Mouse (Mus musculus) left cerebral cortex, postnatal 4 days (tissue): Measurements from ENCODE around the gene Olfr318. TPM values are rescaled to one million over a fixed set of nuclear protein-coding genes. Genes with fewer than 3 reads are reported as not detected.
"Not testable (repeated sequence)": the region's sequence is repeated elsewhere in the genome, so short reads cannot be mapped to it uniquely, and the experiment has no call there.

Source experiments
- DNase-seq: peaks from one replicate; pipeline ENCODE4 v3.0.0-alpha.2; 2022
- intact Hi-C: fragments of 180-260 bp; cut with DNase I; formaldehyde crosslinking; loops from one replicate; pipeline ENCODE4 v1.15.1; 2025
- total RNA-seq, 2 experiments: library from RNA; stranded (reverse); gene quantifications; 2 replicates each; pipeline ENCODE4 v1.2.3; 2021

The Olfr318 gene
- not detected for total RNA-seq

GRCm38 (mm10) chr11:58723914-58724313 lies at the start of gene Olfr318:
TSS of gene Olfr318 (minus strand) at chr11:58724014.
- intact Hi-C loops, result no loop called here
- no peak for DNase-seq

- intact Hi-C loops, result no loop called here
- DNase-seq, result no peak
These were observed 49.1 kb upstream of the Olfr318 start, which contains the start of gene Olfr315 for GRCm38 (mm10) chr11:58772888-58773287. TSS of gene Olfr315 (plus strand) at chr11:58773188.

- intact Hi-C loops, result no loop called here
- DNase-seq, result no peak
These were observed 28.6 kb upstream of the Olfr318 start, which contains the start of gene Olfr316 for GRCm38 (mm10) chr11:58752434-58752833. TSS of gene Olfr316 (plus strand) at chr11:58752734.

- intact Hi-C loops, DNase-seq: not testable (repeated sequence)
These were observed 27.3 kb upstream of the Olfr318 start for GRCm38 (mm10) chr11:58751096-58751495.

GRCm38 (mm10) chr11:58738792-58739262 lies 15.0 kb upstream of the Olfr318 start, which contains the start of gene Olfr317:
TSS of gene Olfr317 (minus strand) at chr11:58739212.
- intact Hi-C loops, result no loop called here
- DNase-seq, result no peak

- DNase-seq, result peak; percentile 24
- intact Hi-C loops, result no loop called here
These were observed 9.6 kb upstream of the Olfr318 start for GRCm38 (mm10) chr11:58733372-58733771.

GRCm38 (mm10) chr11:58727896-58728650 lies 4.3 kb upstream of the Olfr318 start:
- DNase-seq, intact Hi-C loops: not testable (repeated sequence)

GRCm38 (mm10) chr11:58719701-58720100 lies 4.1 kb downstream of the Olfr318 start:
- no peak for DNase-seq
- intact Hi-C loops, result no loop called here

- DNase-seq, intact Hi-C loops: not testable (repeated sequence)
These were observed 6.1 kb downstream of the Olfr318 start for GRCm38 (mm10) chr11:58717723-58718122.

- intact Hi-C loops, result no loop called here
- no peak for DNase-seq
These were observed 14.7 kb downstream of the Olfr318 start for GRCm38 (mm10) chr11:58709086-58709485.

- DNase-seq, result no peak
- intact Hi-C loops, result no loop called here
These were observed 25.0 kb downstream of the Olfr318 start, which contains the start of gene Olfr319 for GRCm38 (mm10) chr11:58698862-58699261. TSS of gene Olfr319 (plus strand) at chr11:58699162.

GRCm38 (mm10) chr11:58680799-58681198 lies 43.0 kb downstream of the Olfr318 start, which contains the start of gene Olfr320:
TSS of gene Olfr320 (plus strand) at chr11:58681099.
- intact Hi-C loops, result no loop called here
- no peak for DNase-seq

- intact Hi-C loops, result no loop called here
- no peak for DNase-seq
These were observed 52.0 kb downstream of the Olfr318 start for GRCm38 (mm10) chr11:58671825-58672224.

GRCm38 (mm10) chr11:58669252-58669651 lies 54.6 kb downstream of the Olfr318 start:
- intact Hi-C loops, result no loop called here

More at GRCm38 (mm10) chr11:58669252-58669651, 54.6 kb downstream of the Olfr318 start:
- DNase-seq, result no peak

Other genes starting within 250 kb of the Olfr318 start
- not detected for gene Olfr332, start 231.5 kb downstream of the Olfr318 start, total RNA-seq
- not detected for gene Olfr331, start 221.4 kb downstream of the Olfr318 start, total RNA-seq
- gene Olfr330, start 189.2 kb downstream of the Olfr318 start, total RNA-seq, result not detected
- not detected for gene Olfr329-ps, start 177.6 kb downstream of the Olfr318 start, total RNA-seq
- under 1 TPM; 0.12 to 0.34 TPM for gene Olfr328, start 168.4 kb downstream of the Olfr318 start, total RNA-seq
- not detected for gene Olfr224, start 153.5 kb downstream of the Olfr318 start, total RNA-seq
- not detected for gene Olfr325, start 146.3 kb downstream of the Olfr318 start, total RNA-seq
- not detected for gene Olfr324, start 128.9 kb downstream of the Olfr318 start, total RNA-seq
- gene 2210407C18Rik, start 107.9 kb downstream of the Olfr318 start, total RNA-seq, result not detected
- gene Olfr323, start 93.5 kb downstream of the Olfr318 start, total RNA-seq, result not detected
- gene Trim58, start 83.5 kb downstream of the Olfr318 start, total RNA-seq, result under 1 TPM in 1 of 2 experiments, not detected in 1; 0.26 TPM
- not detected for gene Olfr322, start 65.2 kb downstream of the Olfr318 start, total RNA-seq
- not detected for gene Olfr320, start 42.9 kb downstream of the Olfr318 start, total RNA-seq
- gene Olfr319, start 24.9 kb downstream of the Olfr318 start, total RNA-seq, result not detected
- gene Olfr317, start 15.2 kb upstream of the Olfr318 start, total RNA-seq, result under 1 TPM in 1 of 2 experiments, not detected in 1; 0.30 TPM
- gene Olfr316, start 28.7 kb upstream of the Olfr318 start, total RNA-seq, result not detected
- gene Olfr315, start 49.2 kb upstream of the Olfr318 start, total RNA-seq, result not detected
- gene Olfr314, start 58.9 kb upstream of the Olfr318 start, total RNA-seq, result not detected
- gene Fam183b, start 77.9 kb upstream of the Olfr318 start, total RNA-seq, result 1 to 10 TPM; 1.6 to 1.8 TPM
- not detected for gene Olfr313, start 91.0 kb upstream of the Olfr318 start, total RNA-seq
- not detected for gene Olfr312, start 105.2 kb upstream of the Olfr318 start, total RNA-seq
- gene Olfr311, start 115.2 kb upstream of the Olfr318 start, total RNA-seq, result not detected
- 10 to 100 TPM; 18.4 TPM for gene Gm12258, start 123.1 kb upstream of the Olfr318 start, total RNA-seq
- 10 to 100 TPM; 14.5 to 14.6 TPM for gene 2810021J22Rik, start 143.2 kb upstream of the Olfr318 start, total RNA-seq
- 10 to 100 TPM; 11.9 to 12.4 TPM for gene Zfp39, start 180.2 kb upstream of the Olfr318 start, total RNA-seq
- gene Btnl10, start 193.9 kb upstream of the Olfr318 start, total RNA-seq, result under 1 TPM; 0.20 to 0.40 TPM
- gene Rnf187, start 214.9 kb upstream of the Olfr318 start, total RNA-seq, result 100 to 1,000 TPM; 386 to 426 TPM
- gene Hist3h2ba, start 224.9 kb upstream of the Olfr318 start, total RNA-seq, result 100 to 1,000 TPM; 299 to 314 TPM
- 100 to 1,000 TPM in 1 of 2 experiments, 10 to 100 TPM in 1; 95.0 to 101 TPM for gene Hist3h2a, start 230.7 kb upstream of the Olfr318 start, total RNA-seq
- gene Trim17, start 230.7 kb upstream of the Olfr318 start, total RNA-seq, result 1 to 10 TPM; 1.8 to 2.0 TPM